Mouse (Mus musculus): ENCODE measurements around the gene Hunk.

The Hunk gene

GRCm38 (mm10) chr16:90500809-90501208 is 115.0 kb downstream of the Hunk start:
- DNase-seq (ENCODE audit: low spot score in 2 of 2): no peak

- DNase-seq (ENCODE audit: low spot score in 2 of 2): no peak
These were observed 119.4 kb downstream of the Hunk start for GRCm38 (mm10) chr16:90505252-90505651.

GRCm38 (mm10) chr16:90505680-90506079 is 119.9 kb downstream of the Hunk start:
- no peak for DNase-seq (ENCODE audit: low spot score in 2 of 2)

GRCm38 (mm10) chr16:90511551-90512296 is 125.9 kb downstream of the Hunk start:
- DNase-seq (ENCODE audit: low spot score in 2 of 2): no peak

- DNase-seq (ENCODE audit: low spot score in 2 of 2): no peak
These were observed 131.2 kb downstream of the Hunk start for GRCm38 (mm10) chr16:90517041-90517440.

GRCm38 (mm10) chr16:90518232-90518631 is 132.4 kb downstream of the Hunk start:
- DNase-seq (ENCODE audit: low spot score in 2 of 2): no peak

GRCm38 (mm10) chr16:90518732-90519295 is 133.0 kb downstream of the Hunk start:
- DNase-seq (ENCODE audit: low spot score in 2 of 2): no peak

GRCm38 (mm10) chr16:90521191-90521950 is 135.6 kb downstream of the Hunk start:
- no peak for DNase-seq (ENCODE audit: low spot score in 2 of 2)

- no peak for DNase-seq (ENCODE audit: low spot score in 2 of 2)
These were observed 136.1 kb downstream of the Hunk start for GRCm38 (mm10) chr16:90521951-90522255.

- no peak for DNase-seq (ENCODE audit: low spot score in 2 of 2)
These were observed 136.8 kb downstream of the Hunk start for GRCm38 (mm10) chr16:90522575-90522974.

- no peak for DNase-seq (ENCODE audit: low spot score in 2 of 2)
These were observed 137.6 kb downstream of the Hunk start for GRCm38 (mm10) chr16:90523373-90523772.

- no peak for DNase-seq (ENCODE audit: low spot score in 2 of 2)
These were observed 138.1 kb downstream of the Hunk start for GRCm38 (mm10) chr16:90523894-90524293.

GRCm38 (mm10) chr16:90524393-90524792 is 138.6 kb downstream of the Hunk start:
- no peak for DNase-seq (ENCODE audit: low spot score in 2 of 2)

- no peak for DNase-seq (ENCODE audit: low spot score in 2 of 2)
These were observed 147.4 kb downstream of the Hunk start for GRCm38 (mm10) chr16:90533119-90533673.

GRCm38 (mm10) chr16:90534591-90534990 is 148.8 kb downstream of the Hunk start:
- no peak for DNase-seq (ENCODE audit: low spot score in 2 of 2)

GRCm38 (mm10) chr16:90538926-90539325 is 153.1 kb downstream of the Hunk start:
- DNase-seq (ENCODE audit: low spot score in 2 of 2): no peak

GRCm38 (mm10) chr16:90541191-90541590 is 155.4 kb downstream of the Hunk start:
- DNase-seq (ENCODE audit: low spot score in 2 of 2): no peak

GRCm38 (mm10) chr16:90542383-90542782 is 156.6 kb downstream of the Hunk start:
- DNase-seq (ENCODE audit: low spot score in 2 of 2): no peak

GRCm38 (mm10) chr16:90544175-90544574 is 158.4 kb downstream of the Hunk start:
- no peak for DNase-seq (ENCODE audit: low spot score in 2 of 2)

- no peak for DNase-seq (ENCODE audit: low spot score in 2 of 2)
These were observed 159.7 kb downstream of the Hunk start for GRCm38 (mm10) chr16:90545509-90545908.

GRCm38 (mm10) chr16:90546591-90546990 is 160.8 kb downstream of the Hunk start:
- no peak for DNase-seq (ENCODE audit: low spot score in 2 of 2)

- no peak for DNase-seq (ENCODE audit: low spot score in 2 of 2)
These were observed 162.2 kb downstream of the Hunk start for GRCm38 (mm10) chr16:90547996-90548395.

All from thymus, postnatal 10 days (tissue).